ENCODE assay signal across 8 mouse cellular contexts in genomic region chr4:110397618-110398045, GRCm38 (mm10). TPM values are rescaled to one million over a fixed set of nuclear protein-coding genes. Genes with fewer than 3 reads are reported as not detected.
DNase-seq lines count a peak whose midpoint lies in the region; ATAC-seq lines count a peak whose summit lies in the region.

TSS of gene Agbl4 (plus strand) at chr4:110397661.

- H3K27me3 ChIP-seq in heart, embryonic 10.5 days (ENCODE audit: insufficient read depth, poor library complexity, severe bottlenecking), result no peaks in the 10 kb centered on the region
- no peaks in the 10 kb centered on the region for H3K27me3 ChIP-seq in midbrain, embryonic 10.5 days (ENCODE audit: low read depth, poor library complexity, severe bottlenecking)
- no peaks in the 10 kb centered on the region for H3K27me3 ChIP-seq in stomach, embryonic 16.5 days (ENCODE audit: control insufficient read depth, insufficient read depth, low read length)

- intact Hi-C loops in left cerebral cortex, postnatal 4 days (cut with DNase I), result no loop called here

- peak within 1 kb of the TSS; percentile 72 for H3K4me3 ChIP-seq in heart, embryonic 10.5 days
- H3K4me3 ChIP-seq in midbrain, embryonic 10.5 days, result peak within 1 kb of the TSS; percentile 66
- peak within 1 kb of the TSS; percentile 65 for H3K4me3 ChIP-seq in stomach, embryonic 16.5 days (replicated peaks; ENCODE audit: low read length)

- peaks cover 6% of the 10 kb centered on the region; the same call in 1 of the 2 replicates for H3K4me1 ChIP-seq in heart, embryonic 10.5 days
- H3K4me1 ChIP-seq in midbrain, embryonic 10.5 days, result peaks cover 13% of the 10 kb centered on the region
- H3K4me1 ChIP-seq in stomach, embryonic 16.5 days (ENCODE audit: control insufficient read depth, insufficient read depth, low read length), result no peaks in the 10 kb centered on the region

- peak; percentile 20 for DNase-seq in gastrocnemius, postnatal 10 days
- no peak for DNase-seq in gastrocnemius, adult 8-10 months (ENCODE audit: low spot score in 2 of 2)
- peak; percentile 69 for DNase-seq in embryo, embryonic 11.5 days (ENCODE audit: low read depth, low spot score)
- peak; percentile 87 for DNase-seq in heart, embryonic 10.5 days (ENCODE audit: low spot score)
- peak; percentile 50 to 69 for DNase-seq in kidney, adult 8-10 months
- peak; percentile 79 for DNase-seq in left cerebral cortex, postnatal 4 days
- peak; percentile 88 for DNase-seq in midbrain, embryonic 10.5 days (ENCODE audit: low spot score)

- H3K27ac ChIP-seq in heart, embryonic 10.5 days, result peak within 1 kb of the TSS; percentile 36; the same call in 1 of the 2 replicates
- H3K27ac ChIP-seq in midbrain, embryonic 10.5 days (replicated peaks), result peak within 1 kb of the TSS; percentile 78
- no peak within 1 kb of the TSS for H3K27ac ChIP-seq in stomach, embryonic 16.5 days (ENCODE audit: low read length)

- H3K4me2 ChIP-seq in stomach, embryonic 16.5 days (ENCODE audit: low read depth, low read length), result peak within 1 kb of the TSS; percentile 77

- WGBS in heart, embryonic 10.5 days, result 1% methylated on average over 27 of the region's 27 CpGs
- under 1% methylated on average over 27 of the region's 27 CpGs for WGBS in midbrain, embryonic 10.5 days
- under 1% methylated on average over 27 of the region's 27 CpGs for WGBS in stomach, embryonic 16.5 days

- H3K9me3 ChIP-seq in heart, embryonic 10.5 days, result no peaks in the 10 kb centered on the region
- H3K9me3 ChIP-seq in midbrain, embryonic 10.5 days (replicated peaks), result no peaks in the 10 kb centered on the region
- H3K9me3 ChIP-seq in stomach, embryonic 16.5 days (replicated peaks; ENCODE audit: control insufficient read depth, low read length), result no peaks in the 10 kb centered on the region

- H3K9ac ChIP-seq in stomach, embryonic 16.5 days (ENCODE audit: low read length), result peak within 1 kb of the TSS; percentile 63

- H3K36me3 ChIP-seq in heart, embryonic 10.5 days, result no peaks in the 10 kb centered on the region
- H3K36me3 ChIP-seq in midbrain, embryonic 10.5 days, result no peaks in the 10 kb centered on the region
- no peaks in the 10 kb centered on the region for H3K36me3 ChIP-seq in stomach, embryonic 16.5 days (ENCODE audit: control insufficient read depth, insufficient read depth, low read length)

- peak; percentile 95 for ATAC-seq in stomach, embryonic 16.5 days (ENCODE audit: insufficient read depth, low FRiP score)

RNA-seq across cellular contexts. Expression of gene Agbl4, which starts in this region (rescaled TPM):
- total RNA-seq in gastrocnemius, postnatal 10 days (2021), result under 1 TPM in 1 of 2 experiments, not detected in 1; 0.12 TPM
- total RNA-seq in gastrocnemius, adult 8-10 months (2022), result not detected
- 0.23 and 0.79 TPM in 2 replicates for polyA plus RNA-seq in heart, embryonic 10.5 days (2016; fragmentation: Nextera tagmentation; extraction: Ambion mirVana)
- 1 to 10 TPM; 4.6 to 5.2 TPM for total RNA-seq in left cerebral cortex, postnatal 4 days (2021)
- 0.62 and 0.64 TPM in 2 replicates for polyA plus RNA-seq in midbrain, embryonic 10.5 days (2016; fragmentation: Nextera tagmentation; extraction: Ambion mirVana)
- polyA plus RNA-seq in stomach, embryonic 16.5 days (2015; fragmentation: Nextera tagmentation; extraction: Ambion mirVana), result 0.21 TPM in 1 of 2 replicates, not detected in the other

Comparison
In these comparisons a context has a peak if more than half of its experiments do, and no peak if none do; other contexts are left out.
1. RNA of gene Agbl4 (total RNA-seq): 4.6 to 5.2 TPM in left cerebral cortex, postnatal 4 days; 0.12 TPM in gastrocnemius, postnatal 10 days and not detected in gastrocnemius, adult 8-10 months; every median in the first group is over 4 times any median in the second.
2. Peak in DNase-seq in gastrocnemius, postnatal 10 days; RNA of the gene not detected or under 1 TPM.
3. Peak in DNase-seq, H3K4me3 ChIP-seq and H3K27ac ChIP-seq in heart, embryonic 10.5 days; RNA of the gene not detected or under 1 TPM.
4. Peak in DNase-seq, H3K4me3 ChIP-seq and H3K27ac ChIP-seq in midbrain, embryonic 10.5 days; RNA of the gene not detected or under 1 TPM.
5. Peak in ATAC-seq, H3K4me3 ChIP-seq, H3K9ac ChIP-seq and H3K4me2 ChIP-seq in stomach, embryonic 16.5 days; RNA of the gene not detected or under 1 TPM.
6. DNase-seq: peak in embryo, embryonic 11.5 days (single experiment), kidney, adult 8-10 months (2 of 2) and left cerebral cortex, postnatal 4 days (single experiment); none in gastrocnemius, adult 8-10 months (0 of 2).
7. Peak in every context shown above with its lines, with median percentiles within 50 percentile points of each other: H3K4me3 ChIP-seq.